Mouse (Mus musculus) embryonic facial prominence, embryonic 13.5 days (tissue): ENCODE data around the gene Foxred1. TPM values are rescaled to one million over a fixed set of nuclear protein-coding genes. Genes with fewer than 3 reads are reported as not detected.

Source experiments
- ATAC-seq: fragments of 200-750 bp; cut with Nextera tagmentation; 2 replicates; pipeline ENCODE4 v1.8.0; 2017; ENCODE audit warnings: low read depth; ENCODE audit not compliant: insufficient number of reproducible peaks, insufficient read depth, low FRiP score, low TSS enrichment
- H3K27ac ChIP-seq: fragments of 300-500 bp; sonication (generic); 2 replicates; pipeline ENCODE4 v1.5.1; 2015; ENCODE audit warnings: moderate library complexity, mild to moderate bottlenecking, inconsistent platforms
- H3K27me3 ChIP-seq: fragments of 300-500 bp; sonication (generic); 2 replicates; pipeline ENCODE4 v1.6.1; 2015; ENCODE audit warnings: mild to moderate bottlenecking, inconsistent platforms
- H3K36me3 ChIP-seq: fragments of 300-500 bp; sonication (generic); 2 replicates; pipeline ENCODE4 v1.6.1; 2015; ENCODE audit warnings: mild to moderate bottlenecking, inconsistent platforms
- H3K4me1 ChIP-seq: fragments of 300-500 bp; sonication (generic); 2 replicates; pipeline ENCODE4 v1.6.1; 2015; ENCODE audit warnings: inconsistent platforms
- H3K4me2 ChIP-seq: fragments of 300-500 bp; sonication (generic); 2 replicates; pipeline ENCODE4 v1.6.1; 2015; ENCODE audit warnings: moderate library complexity, mild to moderate bottlenecking, inconsistent platforms
- H3K4me3 ChIP-seq: fragments of 300-500 bp; sonication (generic); 2 replicates; pipeline ENCODE4 v1.5.1; 2015; ENCODE audit warnings: mild to moderate bottlenecking, inconsistent platforms
- H3K9ac ChIP-seq: fragments of 300-500 bp; sonication (generic); 2 replicates; pipeline ENCODE4 v1.6.1; 2015; ENCODE audit warnings: mild to moderate bottlenecking, inconsistent platforms
- H3K9me3 ChIP-seq: fragments of 300-500 bp; sonication (generic); 2 replicates; pipeline ENCODE4 v1.6.1; 2016; ENCODE audit warnings: inconsistent platforms
- WGBS: fragments of 180-500 bp; shearing (Covaris S2); methylation state at CpG from one replicate; pipeline ENCODE4 v1.1.7; 2015; ENCODE audit warnings: mixed read lengths; 5-methylcytosine and 5-hydroxymethylcytosine counted together
- polyA plus RNA-seq: library from polyadenylated mRNA; unstranded; fragments of >200 nt; fragmentation: Nextera tagmentation; extraction: Ambion mirVana; gene quantifications from 2 replicates; pipeline ENCODE4 v1.2.1, GENCODE M21; 2015

Gene Foxred1
- polyA plus RNA-seq, result 41.8 and 44.9 TPM in 2 replicates

DNA sequence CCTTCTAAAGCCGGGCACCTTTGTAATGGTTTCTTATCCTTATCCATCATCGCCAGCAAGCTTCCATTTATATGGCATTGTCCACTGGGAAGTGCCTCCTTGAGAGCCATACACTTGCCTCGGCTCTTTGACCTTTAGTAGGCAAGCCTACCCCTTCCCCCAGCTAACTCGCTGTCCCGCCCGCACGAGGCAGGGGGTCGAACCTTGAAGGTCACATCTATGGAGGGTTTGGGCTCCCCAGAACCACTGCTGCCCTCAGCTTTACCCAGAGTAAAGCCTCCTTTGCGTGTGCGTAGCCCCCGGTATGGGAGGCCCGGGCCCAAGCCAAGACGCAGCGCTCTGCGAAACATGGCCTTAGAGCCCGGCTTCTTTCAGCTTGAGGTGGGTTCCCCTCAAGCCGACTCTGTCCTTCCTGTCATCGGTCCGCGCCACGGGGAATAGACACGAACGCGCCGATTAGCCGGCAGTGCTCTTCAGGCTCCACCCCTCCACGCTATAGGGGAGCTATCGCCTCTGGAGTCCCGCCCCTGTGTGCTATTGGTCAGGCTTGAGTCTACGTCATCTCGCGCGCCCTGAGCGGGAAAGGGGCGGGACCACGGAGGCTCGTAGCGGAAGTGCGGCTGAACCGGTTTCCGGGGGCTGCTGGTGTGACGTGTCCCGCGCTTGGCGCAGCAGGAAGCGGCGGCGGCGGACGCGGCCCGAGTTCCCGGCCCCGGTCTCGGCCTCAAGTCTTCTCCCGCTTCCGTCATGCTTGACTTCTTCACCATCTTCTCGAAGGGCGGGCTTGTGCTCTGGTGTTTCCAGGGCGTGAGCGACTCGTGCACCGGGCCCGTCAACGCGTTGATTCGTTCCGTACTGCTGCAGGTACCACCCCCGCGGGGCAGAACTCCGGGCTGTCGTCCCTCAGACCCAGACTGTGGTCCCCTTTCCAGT is at the start of gene Foxred1:
Gene Foxred1 (minus strand): TSS at position 514 of the 933 bp plus-strand sequence.
- peak within 1 kb of the TSS; percentile 91 for H3K4me3 ChIP-seq
- peak within 1 kb of the TSS; percentile 89 for H3K4me2 ChIP-seq
- no peaks in the 10 kb centered on the region for H3K9me3 ChIP-seq
- ATAC-seq, result peak; percentile 100
- peak within 1 kb of the TSS; percentile 95 for H3K9ac ChIP-seq
- H3K4me1 ChIP-seq, result peaks cover 18% of the 10 kb centered on the region
- peaks cover 66% of the 10 kb centered on the region for H3K36me3 ChIP-seq
- H3K27me3 ChIP-seq, result no peaks in the 10 kb centered on the region
- WGBS, result 1% methylated on average over 72 of the region's 72 CpGs
- peak within 1 kb of the TSS; percentile 90 for H3K27ac ChIP-seq

GRCm38 (mm10) chr9:35257365-35257764 is 46.5 kb upstream of the Foxred1 start:
- Histone ChIP-seq H3K27me3 (no peaks in the 10 kb centered on the region), H3K27ac (no peak overlapping the region), H3K9me3 (no peaks in the 10 kb centered on the region), H3K4me3 (no peak overlapping the region), H3K4me2 (no peak overlapping the region), H3K4me1 (no peaks in the 10 kb centered on the region), H3K9ac (no peak overlapping the region), H3K36me3 (peaks cover 3% of the 10 kb centered on the region)
- 94% methylated on average over 7 of the region's 7 CpGs for WGBS
- ATAC-seq, result no peak

DNA sequence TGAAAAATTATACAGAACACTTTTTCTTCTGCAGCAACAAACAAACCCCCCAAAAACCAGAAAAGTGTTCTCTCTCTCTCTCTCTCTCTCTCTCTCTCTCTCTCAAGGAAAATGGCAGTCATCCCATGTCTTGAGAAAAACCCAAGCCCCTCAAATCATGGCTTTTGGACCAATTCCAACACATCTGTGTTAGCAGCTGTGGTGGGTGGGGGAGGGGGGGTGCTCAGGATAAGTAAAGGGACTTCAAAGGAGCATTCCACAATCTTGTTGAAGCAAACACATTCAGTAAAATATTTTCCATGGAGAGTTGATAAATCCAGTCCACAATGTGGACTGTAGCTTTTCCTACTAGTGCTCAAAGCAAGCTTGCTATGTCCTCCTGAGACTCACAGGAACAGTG is 38.6 kb upstream of the Foxred1 start:
- Histone ChIP-seq H3K4me3 (no peak overlapping the region), H3K4me2 (no peak overlapping the region), H3K9me3 (no peaks in the 10 kb centered on the region), H3K36me3 (no peaks in the 10 kb centered on the region), H3K27ac (peak overlapping the region; percentile 68; the same call in 1 of the 2 replicates), H3K27me3 (no peaks in the 10 kb centered on the region), H3K4me1 (peaks cover 16% of the 10 kb centered on the region), H3K9ac (no peak overlapping the region)
- ATAC-seq, result no peak

DNA sequence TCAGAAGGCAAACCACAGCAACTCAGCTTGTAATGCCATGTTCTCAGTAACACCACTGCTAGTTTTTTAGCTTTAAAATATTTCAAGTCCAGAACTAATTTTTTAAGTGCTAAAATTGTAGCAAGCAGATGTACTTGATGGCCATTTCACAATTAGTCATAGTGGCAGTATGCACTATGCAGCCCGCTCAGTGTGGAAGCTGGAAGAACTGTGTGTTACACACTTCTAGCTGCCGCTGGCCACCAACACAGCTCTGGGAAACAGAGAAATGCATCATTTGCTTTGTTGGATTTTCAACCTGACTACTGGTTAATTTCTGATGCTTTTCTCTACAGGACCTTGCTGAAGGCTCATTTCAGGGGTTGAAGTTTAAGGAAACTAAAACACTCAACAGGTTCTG is 36.5 kb upstream of the Foxred1 start:
- 0 out of 2 replicates have a peak overlapping the region, but pooled peaks have one; percentile 7 for H3K27ac ChIP-seq
- H3K4me1 ChIP-seq, result peaks cover 16% of the 10 kb centered on the region
- no peak for ATAC-seq
- no peaks in the 10 kb centered on the region for H3K27me3 ChIP-seq
- H3K9ac ChIP-seq, result no peak overlapping the region
- WGBS, result 86% methylated on average over 2 of the region's 2 CpGs
- no peak overlapping the region for H3K4me2 ChIP-seq
- no peaks in the 10 kb centered on the region for H3K36me3 ChIP-seq
- no peak overlapping the region for H3K4me3 ChIP-seq
- no peaks in the 10 kb centered on the region for H3K9me3 ChIP-seq

DNA sequence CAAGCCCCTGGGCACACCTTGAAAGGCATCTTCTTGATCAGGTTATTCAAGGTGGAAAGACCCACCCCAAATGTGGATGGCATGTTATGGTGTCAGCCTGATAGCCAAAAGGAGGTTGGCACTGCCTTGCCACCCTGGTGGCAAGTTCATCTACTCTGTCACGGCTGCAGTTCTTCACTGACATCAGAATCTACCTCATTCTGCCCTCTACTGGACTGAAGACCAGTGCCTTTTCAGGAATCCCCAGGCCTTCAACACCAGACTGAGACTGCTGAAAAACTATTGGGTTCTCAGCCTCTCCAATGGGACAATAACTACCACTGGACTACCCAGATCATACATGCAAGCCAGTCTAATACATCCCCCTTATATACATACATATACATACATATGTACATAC is 28.9 kb upstream of the Foxred1 start:
- no peak for ATAC-seq
- Histone ChIP-seq H3K9me3 (no peaks in the 10 kb centered on the region), H3K4me2 (no peak overlapping the region), H3K4me1 (no peaks in the 10 kb centered on the region), H3K9ac (no peak overlapping the region), H3K27me3 (no peaks in the 10 kb centered on the region), H3K36me3 (peaks cover 8% of the 10 kb centered on the region), H3K4me3 (no peak overlapping the region), H3K27ac (no peak overlapping the region)
- WGBS, result 67% methylated on average over 1 of the region's 1 CpGs

DNA sequence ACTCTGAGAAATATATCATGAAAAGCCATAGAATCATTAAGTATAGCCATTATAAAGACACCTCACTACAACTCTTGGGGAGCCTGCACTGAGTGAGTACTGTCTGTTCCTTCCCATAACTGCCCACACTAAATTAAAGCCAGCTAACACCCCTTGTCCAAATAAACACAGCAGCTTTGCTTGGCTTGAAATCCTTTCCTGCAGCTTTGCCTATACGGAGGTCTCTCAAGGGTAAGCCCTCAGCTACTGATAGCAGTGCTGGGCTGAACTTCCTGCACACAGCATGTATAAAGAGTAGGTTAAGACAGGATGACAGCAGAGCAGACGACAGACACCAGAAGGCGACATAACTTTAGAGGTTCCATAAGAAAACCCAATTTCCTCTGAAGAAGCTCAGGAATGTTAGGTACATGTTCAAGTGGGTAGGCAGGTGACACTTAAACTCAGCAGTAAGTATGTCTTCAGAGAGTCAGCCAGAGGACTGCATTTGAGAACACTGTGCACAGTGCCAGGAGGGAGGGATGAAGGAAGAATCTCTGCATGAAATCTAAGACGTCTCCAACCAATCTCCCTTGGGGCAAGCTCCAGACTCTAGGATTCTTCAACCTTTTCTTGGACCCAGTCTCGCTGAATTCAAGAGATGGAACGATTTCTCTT is 28.2 kb upstream of the Foxred1 start:
- 70% methylated on average over 6 of the region's 6 CpGs for WGBS
- Histone ChIP-seq H3K9ac (no peak overlapping the region), H3K36me3 (peaks cover 13% of the 10 kb centered on the region), H3K4me3 (no peak overlapping the region), H3K4me1 (no peaks in the 10 kb centered on the region), H3K27ac (no peak overlapping the region), H3K27me3 (no peaks in the 10 kb centered on the region), H3K9me3 (no peaks in the 10 kb centered on the region), H3K4me2 (no peak overlapping the region)
- ATAC-seq, result no peak

DNA sequence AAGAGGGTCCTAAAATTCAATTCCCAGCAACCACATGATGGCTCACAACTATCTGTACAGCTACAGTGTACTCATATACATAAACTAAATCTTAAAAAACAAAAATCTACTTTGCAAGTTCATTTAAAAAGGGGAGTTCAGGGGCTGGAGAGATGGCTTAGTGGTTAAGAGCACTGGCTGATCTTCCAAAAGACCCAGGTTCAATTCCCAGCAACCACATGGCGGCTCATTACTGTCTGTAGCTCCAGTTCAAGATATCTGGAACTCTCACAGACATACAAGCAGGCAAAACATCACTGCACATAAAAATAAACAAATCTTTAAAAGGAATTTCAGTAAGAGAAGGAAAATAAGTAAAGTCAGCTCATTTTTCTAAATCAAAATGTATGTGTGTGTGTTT is 27.5 kb upstream of the Foxred1 start:
- Histone ChIP-seq H3K27ac (no peak overlapping the region), H3K4me2 (no peak overlapping the region), H3K9ac (no peak overlapping the region), H3K36me3 (peaks cover 19% of the 10 kb centered on the region), H3K27me3 (no peaks in the 10 kb centered on the region), H3K4me3 (no peak overlapping the region), H3K9me3 (no peaks in the 10 kb centered on the region), H3K4me1 (no peaks in the 10 kb centered on the region)
- no peak for ATAC-seq
- 89% methylated on average over 1 of the region's 1 CpGs for WGBS

- ATAC-seq, result no peak
- H3K27me3 ChIP-seq, result no peaks in the 10 kb centered on the region
- H3K4me3 ChIP-seq, result no peak overlapping the region
- no peaks in the 10 kb centered on the region for H3K9me3 ChIP-seq
- H3K27ac ChIP-seq, result no peak overlapping the region
- H3K36me3 ChIP-seq, result peaks cover 38% of the 10 kb centered on the region
- H3K4me1 ChIP-seq, result no peaks in the 10 kb centered on the region
- no peak overlapping the region for H3K4me2 ChIP-seq
- 66% methylated on average over 3 of the region's 3 CpGs for WGBS
- no peak overlapping the region for H3K9ac ChIP-seq
These were observed 25.1 kb upstream of the Foxred1 start for GRCm38 (mm10) chr9:35235996-35236395.

DNA sequence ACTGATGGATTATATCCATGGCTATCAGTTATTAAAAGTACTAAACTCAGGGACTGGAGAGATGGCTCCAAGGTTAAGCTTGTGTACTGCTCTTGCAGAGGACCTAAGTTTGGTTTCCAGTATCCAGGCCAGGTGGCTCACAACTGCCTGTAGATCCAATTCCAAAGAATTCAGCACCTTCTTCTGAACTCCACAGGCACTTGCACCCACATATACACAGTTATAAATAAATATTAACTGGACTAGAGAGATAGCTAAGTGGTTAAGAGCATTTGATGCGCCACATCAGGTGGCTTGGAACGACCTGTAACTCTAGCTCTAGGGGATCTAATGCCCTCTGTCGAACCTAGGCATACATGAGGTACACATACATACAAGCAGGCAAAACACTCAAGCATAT is 17.8 kb upstream of the Foxred1 start:
- Histone ChIP-seq H3K4me2 (no peak overlapping the region), H3K27me3 (no peaks in the 10 kb centered on the region), H3K27ac (no peak overlapping the region), H3K9me3 (no peaks in the 10 kb centered on the region), H3K4me3 (no peak overlapping the region), H3K4me1 (no peaks in the 10 kb centered on the region), H3K36me3 (peaks cover 45% of the 10 kb centered on the region), H3K9ac (no peak overlapping the region)
- WGBS, result 90% methylated on average over 3 of the region's 3 CpGs
- ATAC-seq, result no peak

GRCm38 (mm10) chr9:35223466-35223865 is 12.6 kb upstream of the Foxred1 start:
- no peak for ATAC-seq
- no peak overlapping the region for H3K27ac ChIP-seq
- H3K4me3 ChIP-seq, result no peak overlapping the region
- H3K9ac ChIP-seq, result no peak overlapping the region
- no peaks in the 10 kb centered on the region for H3K4me1 ChIP-seq
- 96% methylated on average over 3 of the region's 3 CpGs for WGBS
- H3K27me3 ChIP-seq, result no peaks in the 10 kb centered on the region
- H3K36me3 ChIP-seq, result peaks cover 60% of the 10 kb centered on the region
- H3K9me3 ChIP-seq, result no peaks in the 10 kb centered on the region
- H3K4me2 ChIP-seq, result no peak overlapping the region

- H3K4me1 ChIP-seq, result no peaks in the 10 kb centered on the region
- H3K9me3 ChIP-seq, result no peaks in the 10 kb centered on the region
- H3K27me3 ChIP-seq, result no peaks in the 10 kb centered on the region
- H3K4me3 ChIP-seq, result no peak overlapping the region
- H3K27ac ChIP-seq, result no peak overlapping the region
- no peak overlapping the region for H3K4me2 ChIP-seq
- 78% methylated on average over 1 of the region's 1 CpGs for WGBS
- no peak overlapping the region for H3K9ac ChIP-seq
- peaks cover 83% of the 10 kb centered on the region for H3K36me3 ChIP-seq
- no peak for ATAC-seq
These were observed 7.1 kb upstream of the Foxred1 start for GRCm38 (mm10) chr9:35217963-35218362.
